Mouse (Mus musculus): ENCODE measurements around the gene Gm21885.
A peak's percentile ranks its signal among the peaks of the same experiment; 100 is the strongest.
"Not testable (repeated sequence)": the region's sequence is repeated elsewhere in the genome, so short reads cannot be mapped to it uniquely, and the experiment has no call there.

Gene Gm21885

DNA sequence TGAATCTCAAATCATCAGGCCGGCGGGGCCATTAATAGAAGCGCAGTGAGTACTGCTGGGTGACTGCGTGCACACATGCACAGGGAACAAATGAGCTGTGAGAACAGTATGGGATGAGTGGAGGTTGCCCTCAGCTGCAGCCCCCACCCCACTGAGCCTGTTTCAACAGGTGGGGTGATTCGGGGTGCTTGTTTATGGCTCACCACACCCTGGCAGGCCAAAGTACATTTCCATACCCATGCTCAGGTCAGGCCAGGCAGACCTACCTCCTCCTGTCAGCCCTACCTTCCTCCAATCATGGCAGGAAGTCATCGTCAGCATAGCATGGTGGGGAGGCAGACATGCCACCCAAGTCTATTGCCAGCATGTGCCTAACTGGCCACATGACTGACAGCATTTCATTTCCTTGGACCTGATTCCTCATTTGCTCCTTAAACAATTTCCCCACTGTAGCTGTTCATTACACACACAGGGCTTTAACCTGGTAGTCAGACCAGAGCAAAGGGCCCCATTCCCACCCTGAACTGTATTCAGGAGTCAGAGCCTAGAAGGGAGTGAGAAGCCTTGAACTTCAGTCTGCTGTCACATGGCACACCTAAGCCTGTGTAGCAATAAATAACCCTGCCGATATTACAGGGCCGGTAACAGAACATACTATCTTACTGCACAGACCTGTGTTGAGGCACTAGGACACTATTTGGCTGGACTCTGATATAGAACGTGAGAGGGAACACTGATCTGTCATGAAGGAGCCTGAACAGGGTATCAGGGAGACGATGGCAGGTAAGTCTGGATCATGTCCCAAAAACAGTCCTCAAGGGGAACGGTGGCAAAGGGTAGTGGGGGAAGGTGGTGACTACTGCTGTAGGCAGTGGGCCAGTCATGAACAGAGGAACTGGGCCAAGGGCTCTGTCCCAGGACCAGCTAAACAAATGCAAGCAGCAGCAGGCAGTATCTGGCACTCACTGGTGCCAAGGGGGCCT lies at the start of gene Gm21885:
Gene Gm21885, plus strand, starts transcription at position 675 of the 983 bp plus-strand sequence.
- DNase-seq, result no peak

- DNase-seq, result no peak
These were observed 48.3 kb upstream of the Gm21885 start for GRCm38 (mm10) chr11:94233405-94233804.

GRCm38 (mm10) chr11:94234380-94234779 lies 47.3 kb upstream of the Gm21885 start:
- no peak for DNase-seq

GRCm38 (mm10) chr11:94234857-94235256 lies 46.8 kb upstream of the Gm21885 start:
- no peak for DNase-seq

DNA sequence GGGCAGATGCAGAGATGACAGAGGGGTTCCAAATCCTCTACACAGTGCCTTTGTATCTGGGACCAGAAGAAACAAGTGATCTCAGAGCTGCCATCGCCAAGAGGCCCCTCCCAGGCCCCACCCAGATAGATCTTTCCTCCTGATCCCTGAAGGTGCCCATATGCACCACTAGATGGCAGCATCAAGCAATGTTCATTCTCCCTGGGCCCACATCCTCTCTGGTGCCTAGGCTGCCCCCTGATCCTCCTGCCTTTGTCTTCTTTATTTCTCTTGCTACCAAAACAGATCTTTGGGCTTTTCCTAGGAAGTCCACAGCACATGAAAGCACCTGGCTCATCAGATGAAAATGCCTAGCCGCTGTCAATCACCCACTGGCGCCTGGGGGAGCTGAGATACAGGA lies 45.6 kb upstream of the Gm21885 start:
- DNase-seq, result peak in 1 of 2 experiments; percentile 30

DNA sequence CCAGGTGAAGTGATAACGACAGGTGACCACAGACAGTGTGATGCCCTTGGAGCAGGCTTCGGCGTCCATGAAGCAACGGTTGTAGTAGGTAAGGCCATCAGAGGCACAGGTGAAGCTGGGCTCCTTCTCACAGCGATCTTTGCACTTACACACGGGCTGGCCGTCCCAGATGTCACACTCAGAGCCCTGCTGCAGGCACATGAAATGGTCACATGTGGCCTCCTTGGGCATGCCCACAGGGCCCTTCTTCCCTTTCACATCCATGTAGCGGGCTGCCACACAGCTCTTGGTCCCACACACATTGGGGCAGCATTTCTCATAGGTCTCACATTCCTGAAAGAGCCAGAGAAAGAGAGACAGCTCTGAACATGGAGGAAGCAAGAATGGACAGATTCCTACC lies 42.9 kb upstream of the Gm21885 start:
- DNase-seq, result no peak

DNA sequence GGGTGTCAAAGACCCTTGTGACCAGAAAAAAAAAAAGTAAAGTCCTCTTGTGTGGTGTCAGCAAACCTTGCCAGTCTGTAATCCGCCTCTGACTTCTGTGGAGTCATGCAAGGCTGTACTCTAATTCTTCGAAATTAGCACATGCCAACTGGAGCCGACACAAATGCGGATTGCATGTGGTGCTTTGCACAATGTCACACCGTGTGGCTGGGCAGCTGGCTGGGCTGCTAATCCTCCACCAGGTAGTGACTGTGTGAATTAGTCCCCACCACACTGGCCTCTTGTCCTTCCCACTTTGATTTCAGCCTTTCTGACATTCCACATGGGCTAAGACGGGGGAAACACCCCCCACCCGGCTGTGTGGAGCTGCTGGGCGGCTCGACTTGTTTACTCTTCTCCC lies 42.0 kb upstream of the Gm21885 start:
- DNase-seq, result no peak

DNA sequence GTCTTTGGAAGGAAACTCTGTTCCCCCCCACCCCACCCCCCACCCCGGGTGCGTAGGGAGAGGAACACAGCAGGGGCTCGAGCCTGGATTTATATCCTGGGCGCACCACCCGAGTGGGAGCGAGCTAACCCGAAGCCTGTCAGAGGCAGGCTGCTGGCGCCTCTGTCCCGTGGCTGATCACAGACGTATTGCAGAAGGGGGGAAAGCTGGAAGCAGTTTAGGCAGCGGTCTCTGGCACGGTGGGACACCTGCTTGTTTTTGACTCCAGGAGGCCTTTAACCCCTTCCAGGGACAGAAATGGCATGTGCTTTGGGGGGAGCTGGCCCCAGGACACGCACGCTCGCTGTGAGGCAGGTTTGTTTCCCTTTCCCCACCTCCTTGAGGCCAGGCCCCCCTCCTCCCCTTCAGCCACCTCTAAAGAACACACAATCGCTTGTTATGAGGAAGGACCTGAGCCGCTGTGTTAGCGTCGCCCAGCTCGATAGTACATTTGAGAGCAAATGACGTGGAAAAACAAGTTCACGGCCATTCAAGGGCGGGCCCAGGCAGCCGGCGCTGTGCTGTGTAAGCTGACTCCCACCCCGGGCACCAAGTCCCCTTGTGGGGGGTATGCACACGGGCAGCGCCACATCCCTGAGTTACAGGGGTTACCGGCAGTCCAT lies 38.8 kb upstream of the Gm21885 start:
- DNase-seq, result no peak

- no peak for DNase-seq
These were observed 38.1 kb upstream of the Gm21885 start for GRCm38 (mm10) chr11:94243422-94244180.

DNA sequence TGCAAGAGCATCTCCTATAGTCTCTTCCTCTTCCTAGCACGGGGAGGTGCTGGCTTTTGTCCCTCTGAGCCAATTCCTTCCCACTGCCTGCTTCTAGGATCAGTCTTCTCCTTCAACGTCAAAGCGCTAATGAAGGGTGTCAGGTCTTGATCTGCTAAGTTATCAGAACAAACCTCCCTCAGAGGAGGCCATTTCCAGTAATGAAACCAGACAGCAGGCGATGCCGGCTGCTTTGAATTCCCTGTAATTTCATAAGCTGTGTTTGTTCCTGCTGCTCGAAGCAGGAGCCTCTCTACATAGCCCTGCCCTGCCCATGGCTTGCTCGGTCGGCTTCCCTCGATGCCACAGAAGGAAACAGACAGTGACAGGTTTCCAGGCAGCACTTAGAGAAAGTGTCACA lies 37.3 kb upstream of the Gm21885 start:
- DNase-seq, result no peak

- no peak for DNase-seq
These were observed 35.5 kb upstream of the Gm21885 start, which contains the start of gene Wfikkn2 for GRCm38 (mm10) chr11:94245955-94246788. Gene Wfikkn2 (minus strand): TSS chr11:94246005.

GRCm38 (mm10) chr11:94246789-94247061 lies 34.9 kb upstream of the Gm21885 start:
- DNase-seq, result no peak

- DNase-seq, result no peak
These were observed 28.5 kb upstream of the Gm21885 start for GRCm38 (mm10) chr11:94253156-94253555.

- no peak for DNase-seq
These were observed 28.0 kb upstream of the Gm21885 start for GRCm38 (mm10) chr11:94253691-94254090.

DNA sequence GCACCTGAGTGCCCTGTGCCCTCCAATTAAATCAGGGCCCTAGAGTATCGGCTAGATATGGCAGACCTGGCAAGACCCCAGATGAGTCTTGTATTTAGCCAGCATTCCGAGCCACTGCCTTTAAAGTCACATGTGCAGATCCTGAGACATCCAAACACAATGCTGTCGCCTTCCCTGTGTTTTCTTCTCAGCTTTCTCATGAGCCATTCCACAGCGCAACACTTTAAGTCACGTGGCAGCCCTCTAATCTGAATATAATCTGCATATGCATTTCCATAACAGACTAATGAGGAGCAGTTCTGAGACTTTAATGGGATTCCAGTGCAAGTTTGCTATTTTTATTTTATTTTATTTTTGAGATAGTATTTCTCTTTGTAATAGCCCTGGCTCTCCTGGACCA lies 25.9 kb upstream of the Gm21885 start:
- no peak for DNase-seq

DNA sequence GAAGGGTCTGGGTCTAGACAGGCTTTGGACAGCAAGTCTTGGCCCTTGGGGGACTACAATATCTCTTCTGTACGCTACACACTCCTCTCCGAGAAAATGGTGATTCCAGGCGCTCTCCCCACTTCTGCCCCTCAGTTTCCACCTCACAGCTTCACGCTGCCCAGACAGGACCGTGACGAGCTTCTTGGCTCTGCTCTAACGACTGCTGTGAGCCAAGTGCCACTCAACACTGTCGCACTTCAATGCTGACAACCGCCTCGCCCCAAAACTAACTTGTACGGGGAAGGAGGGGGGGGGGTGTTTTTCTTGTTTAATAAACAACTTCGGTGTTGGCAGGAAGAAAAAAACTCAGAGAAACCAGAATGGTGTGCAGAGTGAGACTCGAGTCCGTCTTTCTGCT lies 23.7 kb upstream of the Gm21885 start:
- no peak for DNase-seq

DNA sequence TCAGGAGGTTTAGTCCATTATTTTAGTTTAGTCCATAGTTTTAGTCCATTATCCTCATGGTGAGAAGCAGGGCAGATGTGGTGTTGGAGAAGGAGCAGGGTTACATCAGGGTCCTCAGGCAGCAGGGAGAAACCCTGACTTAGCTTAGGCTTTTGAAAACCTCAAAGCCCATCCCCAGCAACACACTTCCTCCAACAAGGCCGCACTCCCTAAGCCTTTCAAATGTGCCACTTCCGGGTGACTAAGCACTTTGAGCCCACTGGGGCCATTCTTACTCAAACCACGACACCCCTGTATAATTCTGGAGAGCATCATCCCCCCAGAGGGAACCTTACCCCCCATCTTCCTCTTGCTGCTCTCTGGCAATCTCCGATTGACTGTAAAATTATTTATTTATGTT lies 21.9 kb upstream of the Gm21885 start:
- DNase-seq, result no peak

DNA sequence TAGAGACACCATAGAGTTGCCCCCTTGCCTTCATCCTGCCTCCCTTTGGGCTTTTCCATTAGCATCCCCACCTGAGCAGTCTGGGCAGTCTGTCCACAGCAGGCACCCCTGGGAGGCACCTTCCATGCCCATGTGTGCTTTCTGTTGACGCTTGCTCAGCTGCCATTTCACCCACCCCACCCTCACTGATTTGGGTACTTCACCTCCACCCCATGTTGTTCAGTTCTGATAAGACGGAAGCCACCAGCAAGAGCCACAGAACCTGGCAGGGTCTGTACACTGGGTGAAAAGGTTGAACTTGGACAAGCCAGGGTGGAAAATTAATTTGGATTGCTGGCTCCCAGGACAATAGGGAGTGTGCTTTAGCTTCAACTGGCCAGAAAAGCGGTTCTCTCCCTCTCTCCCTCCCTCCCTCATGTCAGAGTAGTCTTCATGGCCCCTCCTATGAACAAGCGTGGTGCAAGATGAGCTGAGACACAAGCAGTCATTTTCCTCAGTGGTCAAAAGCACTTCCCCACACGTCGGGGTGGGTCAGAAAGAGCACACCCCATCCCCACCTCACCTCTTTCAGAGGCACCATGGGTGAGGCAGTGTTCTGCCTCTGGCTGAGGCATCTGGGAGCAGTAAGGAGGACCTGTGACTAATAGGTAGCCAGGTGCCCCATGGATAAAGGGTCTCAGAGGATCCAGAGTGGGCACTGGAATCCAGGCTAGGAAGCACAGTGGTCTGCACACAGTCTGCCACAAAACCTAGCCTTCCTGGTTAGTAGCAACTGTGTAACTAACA lies 19.9 kb upstream of the Gm21885 start:
- no peak for DNase-seq

DNA sequence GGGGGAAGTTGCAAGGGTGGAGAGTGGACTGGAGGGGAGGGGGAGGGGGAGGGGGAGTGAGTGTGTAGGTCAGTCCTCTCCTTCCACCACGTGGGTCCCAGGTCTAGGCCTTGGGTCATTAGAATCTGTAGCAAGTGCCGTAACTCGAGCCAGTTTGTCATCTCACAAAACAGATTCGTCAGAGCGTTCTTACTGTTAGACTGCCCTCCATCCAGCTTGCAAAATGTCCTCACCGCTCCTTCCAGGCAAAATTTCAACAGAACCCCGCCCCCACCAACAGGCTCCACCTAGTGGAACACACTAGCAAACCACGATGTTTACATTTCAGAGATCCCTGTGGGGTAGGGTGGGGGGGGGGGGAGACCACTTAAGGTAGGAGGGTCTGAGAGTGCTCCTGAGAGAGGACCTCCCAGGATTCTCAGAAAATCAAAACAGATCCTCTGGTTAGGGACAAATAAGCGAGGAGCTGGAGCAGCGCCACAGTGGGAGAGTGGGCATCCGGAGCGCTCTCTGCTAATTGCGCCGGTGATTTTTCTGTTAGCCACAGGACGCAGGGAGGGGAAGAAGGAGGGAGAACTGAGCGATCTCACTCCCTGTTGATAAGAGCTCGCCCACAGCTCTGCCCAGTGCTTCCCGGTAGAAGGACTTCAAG lies 16.4 kb upstream of the Gm21885 start:
- DNase-seq, result no peak

DNA sequence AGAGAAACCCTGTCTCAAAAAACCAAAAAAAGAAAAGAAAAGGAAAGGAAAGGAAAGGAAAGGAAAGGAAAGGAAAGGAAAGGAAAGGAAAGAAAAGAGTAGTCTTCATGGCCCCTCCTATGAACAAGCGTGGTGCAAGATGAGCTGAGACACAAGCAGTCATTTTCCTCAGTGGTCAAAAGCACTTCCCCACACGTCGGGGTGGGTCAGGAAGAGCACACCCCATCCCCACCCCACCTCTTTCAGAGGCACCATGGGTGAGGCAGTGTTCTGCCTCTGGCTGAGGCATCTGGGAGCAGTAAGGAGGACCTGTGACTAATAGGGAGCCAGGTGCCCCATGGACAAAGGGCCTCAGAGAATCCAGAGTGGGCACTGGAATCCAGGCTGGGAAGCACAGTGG lies 15.5 kb upstream of the Gm21885 start:
- not testable (repeated sequence) for DNase-seq

DNA sequence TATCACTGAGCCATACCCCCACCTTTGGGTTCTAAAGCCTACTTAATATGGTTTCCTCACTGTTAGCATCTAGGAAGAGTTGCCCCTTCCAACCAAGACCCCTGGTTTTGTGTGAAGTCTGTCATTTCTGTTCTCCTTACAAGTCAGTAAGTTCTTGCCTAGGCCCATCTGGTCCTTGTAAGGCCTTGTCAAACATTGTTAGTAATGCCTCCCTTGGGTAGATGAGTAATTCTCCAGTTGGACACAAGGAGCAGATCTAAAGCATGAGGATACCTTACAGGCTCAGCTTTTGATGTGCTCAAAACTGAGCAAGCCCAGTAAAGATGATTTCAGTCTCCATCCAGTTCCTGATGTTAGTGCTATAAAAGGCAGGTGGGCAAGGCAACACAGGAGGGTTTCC lies 12.9 kb upstream of the Gm21885 start:
- DNase-seq, result no peak
